Mouse (Mus musculus): ENCODE data around the gene Ifnar1. TPM values are rescaled to one million over a fixed set of nuclear protein-coding genes. Genes with fewer than 3 reads are reported as not detected.

Gene Ifnar1
- total RNA-seq, 2 experiments from 2014 or later: 61.8 to 63.4 TPM

DNA sequence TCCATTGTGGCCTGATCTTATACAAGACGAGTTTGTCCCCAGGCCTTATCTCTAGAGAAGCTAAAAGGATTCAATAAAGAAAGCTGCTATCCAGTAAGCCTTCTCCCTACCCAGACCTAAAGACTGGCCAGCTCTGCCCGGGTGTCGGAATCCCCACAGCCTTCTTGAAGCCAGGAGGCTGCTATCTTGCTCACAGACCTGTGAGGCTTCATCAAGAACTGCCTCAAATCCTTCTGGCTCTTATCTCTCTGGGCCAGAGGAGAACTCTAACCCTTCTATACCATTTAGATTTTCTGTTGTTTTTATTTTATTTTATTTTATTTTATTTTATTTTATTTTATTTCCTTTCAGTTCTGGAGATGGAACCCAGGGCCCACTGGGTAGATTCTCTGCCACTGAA, 52.0 kb downstream of the Ifnar1 start:
- DNase-seq (ENCODE audit: low spot score in 2 of 2): no peak

DNA sequence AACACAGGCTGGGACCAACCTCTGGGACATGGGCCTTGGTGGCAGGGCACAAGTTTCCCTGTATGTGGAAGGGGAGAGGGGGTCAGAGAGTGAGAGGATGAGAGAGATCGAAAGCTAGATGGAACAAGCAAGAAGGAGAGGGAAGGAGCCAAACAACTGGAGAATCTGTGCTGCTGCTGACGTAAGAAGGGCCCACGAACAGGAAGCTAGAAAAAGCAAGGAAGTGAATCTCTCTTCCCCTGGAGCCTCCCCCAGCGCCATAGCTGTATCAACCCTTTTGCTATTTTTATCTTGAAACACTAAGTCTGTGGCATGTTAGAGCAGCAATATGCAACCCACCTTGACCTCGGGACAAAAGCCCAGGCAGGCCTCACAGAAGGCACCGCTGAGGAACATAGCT, 53.0 kb downstream of the Ifnar1 start:
- DNase-seq (ENCODE audit: low spot score in 2 of 2): no peak

- DNase-seq (ENCODE audit: low spot score in 2 of 2): no peak
These were observed 53.5 kb downstream of the Ifnar1 start for GRCm38 (mm10) chr16:91538513-91538912.

DNA sequence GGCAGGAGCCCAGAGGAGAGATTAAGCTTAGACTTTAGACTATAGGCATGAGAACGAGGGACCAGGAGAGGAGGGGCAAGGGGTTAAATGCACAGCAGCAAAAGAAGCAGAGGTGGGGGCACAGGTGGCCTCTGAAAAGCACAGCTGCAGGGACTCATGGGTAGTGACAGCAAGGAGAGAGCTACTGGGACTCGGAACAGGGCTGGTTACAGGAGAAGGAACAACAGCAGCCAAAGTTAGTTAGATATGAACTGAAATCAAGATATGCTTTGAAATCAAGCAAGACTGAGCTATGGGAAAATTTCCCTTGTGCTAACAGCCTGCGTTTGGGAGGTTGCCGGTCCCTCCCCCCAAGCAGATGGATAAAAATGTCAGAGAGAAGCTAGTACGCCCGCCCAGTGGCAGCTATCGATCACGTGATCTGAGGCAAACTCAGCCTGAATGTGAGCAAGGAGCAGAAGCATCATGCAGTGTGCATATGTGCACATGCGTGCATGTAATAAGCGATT, 56.6 kb downstream of the Ifnar1 start:
- no peak for DNase-seq (ENCODE audit: low spot score in 2 of 2)

DNA sequence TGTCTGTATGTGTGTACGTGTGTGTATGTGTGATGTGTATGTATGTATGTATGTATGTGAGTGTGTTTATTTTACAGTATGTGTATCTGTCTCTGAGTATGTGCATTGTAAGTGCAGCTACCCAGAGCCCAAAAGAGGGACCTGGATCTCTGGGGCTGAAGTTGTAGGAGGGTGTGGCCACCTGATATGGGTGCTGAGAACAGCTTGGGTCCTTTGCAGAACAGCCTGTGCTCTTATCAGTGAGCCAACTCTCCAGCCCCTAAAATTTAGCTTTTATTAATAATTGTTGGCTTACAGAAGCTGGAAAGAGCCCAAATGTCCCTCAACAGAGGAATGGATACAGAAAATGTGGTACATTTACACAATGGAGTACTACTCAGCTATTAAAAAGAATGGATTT, 58.6 kb downstream of the Ifnar1 start:
- no peak for DNase-seq (ENCODE audit: low spot score in 2 of 2)

DNA sequence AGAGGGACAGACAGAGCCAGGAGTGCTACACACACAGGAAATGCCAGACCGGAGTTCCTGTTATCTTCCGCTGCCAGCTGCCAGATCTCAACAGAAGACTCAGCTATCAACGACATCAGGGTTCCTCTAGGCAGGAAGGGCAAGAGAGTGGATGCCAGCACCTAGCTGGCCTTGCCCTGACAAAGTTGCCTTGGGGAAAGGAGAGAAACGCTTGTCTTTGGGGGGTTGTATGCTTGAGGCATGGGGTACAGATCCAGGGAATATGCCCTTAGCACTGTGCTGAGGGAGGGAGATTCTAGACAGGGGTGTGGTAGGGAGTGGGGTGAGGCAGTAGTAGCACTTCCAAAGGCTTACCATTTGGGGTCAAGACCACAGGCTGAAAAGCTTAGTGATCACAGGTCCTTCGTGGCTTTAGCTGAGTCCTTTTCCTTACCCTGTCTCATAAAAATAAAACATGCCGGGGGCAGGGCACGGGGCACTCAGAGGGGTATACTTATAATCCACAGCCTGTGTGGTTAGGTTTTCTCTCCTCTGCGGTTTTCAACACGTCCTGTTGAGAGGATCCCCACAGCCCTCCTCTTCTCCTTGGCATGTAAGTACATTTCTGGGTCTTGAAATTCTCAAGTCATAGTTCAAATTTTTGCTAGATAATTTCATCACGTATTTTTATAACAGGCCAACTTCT, 60.7 kb downstream of the Ifnar1 start:
- no peak for DNase-seq (ENCODE audit: low spot score in 2 of 2)

GRCm38 (mm10) chr16:91546391-91546835, 61.4 kb downstream of the Ifnar1 start:
- DNase-seq (ENCODE audit: low spot score in 2 of 2): no peak

DNA sequence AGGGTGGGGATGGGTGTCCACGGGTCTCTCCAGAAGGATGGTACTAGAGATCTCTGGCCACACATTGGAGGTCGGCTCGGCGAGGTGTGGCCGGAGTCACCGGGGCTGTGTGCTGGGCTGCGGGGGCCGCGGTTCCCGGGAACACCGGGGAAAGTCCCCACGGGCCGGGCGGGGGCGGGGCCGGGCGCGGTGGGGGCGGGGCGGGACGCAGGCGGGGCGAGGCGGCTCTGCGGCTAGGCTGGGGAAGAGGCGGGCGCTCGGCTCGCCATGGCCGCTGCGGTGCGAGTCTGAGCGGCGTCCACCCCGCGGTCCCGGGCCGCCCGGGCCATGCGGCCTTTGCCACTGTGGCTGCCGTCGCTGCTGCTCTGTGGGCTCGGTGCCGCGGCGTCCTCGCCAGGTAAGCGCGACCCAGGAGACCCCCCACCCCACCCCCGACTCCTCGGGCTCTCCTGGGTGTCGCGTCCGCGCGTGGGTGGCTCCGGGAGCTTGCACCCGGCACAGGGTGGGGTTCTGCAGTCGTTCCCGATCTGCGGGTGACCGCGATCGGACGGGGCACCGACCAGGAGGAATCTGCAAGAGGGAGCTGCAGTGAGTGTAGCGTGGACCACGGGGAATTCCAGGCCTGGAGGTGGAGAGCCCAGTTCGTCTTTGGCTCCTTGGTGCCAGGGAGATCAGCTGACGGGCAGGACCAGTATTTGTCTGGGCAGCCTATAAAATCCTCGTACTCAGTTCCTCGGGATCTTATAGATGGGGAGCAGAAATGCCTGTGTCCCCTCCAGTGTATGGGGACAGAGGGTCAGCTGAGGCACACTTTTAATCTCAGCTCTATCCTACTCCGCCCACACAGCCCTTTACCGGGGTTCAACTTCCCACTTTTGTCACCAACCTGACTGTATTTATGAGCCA, 62.1 kb downstream of the Ifnar1 start, which contains the start of gene Ifngr2:
Gene Ifngr2 (plus strand): TSS at position 237 of the 906 bp plus-strand sequence.
- DNase-seq (ENCODE audit: low spot score in 2 of 2): peak; percentile 59 to 72

- no peak for DNase-seq (ENCODE audit: low spot score in 2 of 2)
These were observed 62.9 kb downstream of the Ifnar1 start for GRCm38 (mm10) chr16:91547974-91548373.

GRCm38 (mm10) chr16:91548586-91548985, 63.5 kb downstream of the Ifnar1 start:
- DNase-seq (ENCODE audit: low spot score in 2 of 2): no peak

GRCm38 (mm10) chr16:91548996-91549395, 64.0 kb downstream of the Ifnar1 start:
- DNase-seq (ENCODE audit: low spot score in 2 of 2): no peak

- no peak for DNase-seq (ENCODE audit: low spot score in 2 of 2)
These were observed 64.6 kb downstream of the Ifnar1 start for GRCm38 (mm10) chr16:91549616-91550015.

DNA sequence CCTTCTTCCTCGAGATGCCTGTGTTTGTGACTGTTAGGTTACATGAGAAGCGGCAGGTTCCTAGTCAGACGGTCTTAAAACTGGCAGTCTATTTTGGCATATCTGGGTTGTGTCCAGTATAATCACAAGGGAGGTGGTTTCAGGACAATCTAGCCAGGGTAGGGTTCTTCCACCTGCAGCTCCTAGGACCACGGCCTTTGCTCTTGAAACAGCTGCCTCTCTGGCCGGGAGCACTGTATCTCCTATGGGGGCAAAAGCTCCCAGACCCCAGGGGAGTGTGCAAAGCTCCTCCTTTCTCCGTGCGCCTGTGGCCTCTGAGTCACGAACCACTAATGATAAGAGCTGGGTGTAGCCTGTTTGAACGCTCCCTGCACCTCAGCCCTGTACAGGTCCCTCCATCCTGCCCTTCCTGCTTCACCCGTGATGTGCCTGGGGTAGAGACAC, 66.1 kb downstream of the Ifnar1 start:
- DNase-seq (ENCODE audit: low spot score in 2 of 2): no peak

- no peak for DNase-seq (ENCODE audit: low spot score in 2 of 2)
These were observed 67.0 kb downstream of the Ifnar1 start for GRCm38 (mm10) chr16:91552072-91552471.

DNA sequence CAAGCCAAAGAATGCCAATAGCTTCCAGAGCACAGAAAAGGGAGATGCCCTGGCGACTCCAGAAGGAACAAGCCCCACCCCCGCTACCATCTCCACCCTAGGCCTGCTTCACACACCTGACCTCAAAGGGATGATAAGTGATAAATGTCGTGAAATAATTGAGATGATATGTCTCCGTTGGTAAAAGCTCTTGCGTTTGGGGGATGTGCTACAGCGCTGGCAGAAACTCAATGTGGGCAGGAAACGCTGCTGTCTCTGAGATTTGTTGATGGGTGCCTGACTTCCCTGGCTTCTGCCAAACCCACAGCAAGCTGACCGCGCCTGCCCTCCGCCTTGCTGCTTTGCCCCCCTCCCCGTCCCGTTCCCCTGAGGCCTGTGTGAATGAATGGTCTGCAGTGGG, 68.6 kb downstream of the Ifnar1 start:
- no peak for DNase-seq (ENCODE audit: low spot score in 2 of 2)

GRCm38 (mm10) chr16:91555017-91555605, 70.1 kb downstream of the Ifnar1 start:
- DNase-seq (ENCODE audit: low spot score in 2 of 2): no peak

DNA sequence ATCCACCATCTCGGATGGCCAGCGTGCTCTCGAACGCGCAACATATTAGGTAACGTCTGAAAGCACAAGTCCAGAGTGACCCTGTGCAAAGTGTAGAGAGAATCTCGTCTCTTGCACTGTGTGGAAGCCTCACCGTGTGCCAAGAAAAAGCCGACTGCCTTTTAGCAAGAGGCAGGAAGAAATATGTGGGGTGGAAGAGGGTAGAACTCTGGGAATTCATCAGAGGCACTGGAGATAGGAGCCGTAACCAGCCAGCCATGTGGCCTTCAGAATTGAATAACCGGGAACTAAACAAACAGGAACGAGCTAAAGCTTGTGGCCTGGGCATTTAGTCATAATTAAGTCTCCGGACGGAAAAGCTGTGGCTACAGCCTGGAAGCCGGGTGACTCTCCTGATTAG, 71.6 kb downstream of the Ifnar1 start:
- DNase-seq (ENCODE audit: low spot score in 2 of 2): no peak

All from gastrocnemius, postnatal 4 days (tissue).